Mouse (Mus musculus): Measurements from ENCODE around the gene Slc4a1. TPM values are rescaled to one million over a fixed set of nuclear protein-coding genes. Genes with fewer than 3 reads are reported as not detected.

Slc4a1 gene
- polyA plus RNA-seq, 2 experiments = 570 to 606 TPM

DNA sequence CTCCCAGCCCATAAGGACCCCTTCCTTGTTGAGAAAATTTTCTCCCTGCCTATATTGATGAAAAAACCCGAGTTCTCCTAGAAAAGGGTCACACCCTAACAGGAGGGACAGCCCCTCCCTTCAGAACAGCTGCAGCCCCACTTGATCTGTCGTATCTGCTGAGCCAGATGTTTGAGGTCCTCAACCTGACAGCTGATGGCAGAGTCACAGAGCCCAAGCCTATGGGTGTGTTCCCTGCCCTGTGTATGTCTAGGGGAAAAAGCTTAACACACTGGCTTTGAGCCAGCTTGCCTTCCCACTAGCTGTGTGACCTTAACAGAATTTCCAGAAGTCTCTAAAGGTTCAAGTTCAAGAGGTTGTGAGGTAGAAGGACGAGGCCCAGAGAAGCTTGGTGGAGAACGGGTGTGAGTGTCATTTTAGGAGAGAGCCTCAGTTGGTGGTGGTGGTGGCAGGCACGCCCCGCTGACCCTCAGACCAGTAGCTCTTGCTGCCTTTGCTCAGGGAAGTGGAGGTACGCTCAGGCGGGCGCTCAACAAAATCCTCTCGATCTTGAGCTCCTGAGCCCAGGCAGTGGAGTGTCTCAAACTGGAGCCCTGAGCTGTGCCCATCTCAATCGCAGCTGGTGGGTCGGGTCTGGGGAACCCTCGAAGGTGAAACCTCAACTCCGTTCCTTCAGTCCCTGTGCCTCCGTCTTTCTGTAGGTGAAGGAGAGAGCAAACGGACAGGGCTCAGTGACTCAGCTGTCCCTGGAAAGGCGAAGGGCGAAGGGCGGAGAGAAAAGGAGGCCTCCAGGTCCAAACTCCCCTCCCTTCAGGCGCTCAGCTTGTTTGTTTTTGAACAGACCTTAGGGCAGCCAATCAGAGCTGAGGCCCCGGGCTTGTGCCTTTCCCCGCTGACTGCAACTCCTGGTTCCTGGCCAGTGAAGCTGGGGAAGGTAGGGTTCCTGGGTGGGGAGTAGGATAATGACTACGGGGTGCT lies 9.5 kb upstream of the Slc4a1 start:
- Histone ChIP-seq H3K4me1 (replicated peaks; ENCODE audit: control insufficient read depth in 2 of 2, insufficient read depth in 2 of 2, low read length in 1 of 2) (peaks cover 51 to 61% of the 10 kb centered on the region in 2 experiments), H3K27ac (peak overlapping the region; percentile 100), H3K36me3 (replicated peaks; ENCODE audit: control insufficient read depth, insufficient read depth, low read depth) (no peaks in the 10 kb centered on the region), H3K9me3 (ENCODE audit: control insufficient read depth, low read length) (peaks cover 3% of the 10 kb centered on the region), H3K27me3 (ENCODE audit: control insufficient read depth, insufficient read depth, low read length) (no peaks in the 10 kb centered on the region; the same call in 1 of the 2 replicates), H3K9ac (replicated peaks) (peak overlapping the region; percentile 99), H3K4me3 (ENCODE audit: insufficient read depth in 1 of 2, low read depth in 2 of 2, low read length in 2 of 2) (peak overlapping the region; percentile 52 to 60), H3K4me2 (ENCODE audit: low read depth) (peak overlapping the region; percentile 96)
- 2% methylated on average over 23 of the region's 23 CpGs for WGBS (ENCODE audit: insufficient replicate concordance)
- DNase-seq (ENCODE audit: low read depth in 3 of 3, low spot score in 3 of 3) = peak; percentile 98
- ATAC-seq (ENCODE audit: insufficient read depth) = peak; percentile 88
- TF ChIP-seq CTCF (IDR thresholded peaks at IDR 0.05; ENCODE audit: low read depth) (no peak), EP300 (IDR thresholded peaks at IDR 0.05; ENCODE audit: low read depth) (peak; percentile 97)

DNA sequence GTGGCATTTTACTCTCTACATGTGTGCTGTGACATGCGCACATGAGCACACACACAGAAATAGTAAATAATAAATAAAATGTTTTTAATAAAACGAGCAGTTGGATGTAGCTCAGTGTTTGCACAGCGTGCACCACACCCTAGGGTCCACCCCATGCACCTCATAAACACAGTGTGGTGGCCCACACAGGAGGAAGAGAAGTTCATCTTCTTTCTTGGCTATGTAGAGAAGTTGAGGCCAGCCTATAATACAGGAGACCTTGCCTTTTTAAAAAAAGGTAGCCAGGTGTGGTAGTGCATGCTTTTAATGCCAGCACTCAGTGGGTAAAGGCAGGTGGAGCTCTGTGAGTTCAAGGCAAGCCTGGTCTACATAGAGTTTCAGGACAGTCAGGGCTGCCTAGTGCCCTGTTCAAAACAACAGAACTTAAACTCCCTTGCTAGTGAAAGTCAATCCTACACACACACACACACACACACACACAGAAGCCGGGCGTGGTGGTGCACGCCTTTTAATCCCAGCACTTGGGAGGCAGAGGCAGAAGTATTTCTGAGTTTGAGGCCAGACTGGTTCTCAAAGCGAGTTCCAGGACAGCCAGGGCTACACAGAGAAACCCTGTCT lies 8.2 kb upstream of the Slc4a1 start:
- peak overlapping the region; percentile 9 to 32; a peak in 2 of 4 replicates for H3K4me3 ChIP-seq (ENCODE audit: insufficient read depth in 1 of 2, low read depth in 2 of 2, low read length in 2 of 2)
- peak overlapping the region; percentile 100 for H3K27ac ChIP-seq
- H3K36me3 ChIP-seq (replicated peaks; ENCODE audit: control insufficient read depth, insufficient read depth, low read depth) = no peaks in the 10 kb centered on the region
- DNase-seq (ENCODE audit: low read depth in 3 of 3, low spot score in 3 of 3) = no peak
- ATAC-seq (ENCODE audit: insufficient read depth) = 0 out of 2 replicates have a peak, but pooled peaks have one; percentile 0
- H3K9ac ChIP-seq (replicated peaks) = peak overlapping the region; percentile 99
- peaks cover 3% of the 10 kb centered on the region for H3K9me3 ChIP-seq (ENCODE audit: control insufficient read depth, low read length)
- peak overlapping the region; percentile 96 for H3K4me2 ChIP-seq (ENCODE audit: low read depth)
- 50% methylated on average over 7 of the region's 7 CpGs for WGBS (ENCODE audit: insufficient replicate concordance)
- TF ChIP-seq EP300 (IDR thresholded peaks at IDR 0.05; ENCODE audit: low read depth) (no peak), CTCF (IDR thresholded peaks at IDR 0.05; ENCODE audit: low read depth) (no peak)
- peaks cover 64 to 73% of the 10 kb centered on the region in 2 experiments for H3K4me1 ChIP-seq (replicated peaks; ENCODE audit: control insufficient read depth in 2 of 2, insufficient read depth in 2 of 2, low read length in 1 of 2)
- H3K27me3 ChIP-seq (ENCODE audit: control insufficient read depth, insufficient read depth, low read length) = no peaks in the 10 kb centered on the region; the same call in 1 of the 2 replicates

DNA sequence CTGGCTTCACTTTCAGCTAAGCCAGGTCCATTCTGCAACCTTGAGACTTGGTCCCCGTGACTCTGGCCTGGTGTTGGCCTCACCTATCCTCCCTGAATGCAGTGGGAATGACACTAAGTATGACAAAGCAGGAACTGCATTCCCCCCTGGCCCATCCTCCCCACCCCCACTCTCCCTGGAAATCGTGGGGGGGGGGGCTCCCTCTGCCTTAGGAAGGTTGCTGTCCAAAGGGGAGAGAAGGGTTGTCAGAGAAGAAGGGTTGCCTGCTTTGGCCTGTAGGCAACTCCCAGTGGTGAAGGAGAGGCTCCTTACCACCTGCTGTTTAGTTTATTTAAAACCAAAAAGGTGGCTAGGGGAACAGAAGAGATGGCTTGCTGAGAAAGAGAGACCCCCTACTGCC lies 7.6 kb upstream of the Slc4a1 start:
- peak overlapping the region; percentile 46 to 50 for H3K4me3 ChIP-seq (ENCODE audit: insufficient read depth in 1 of 2, low read depth in 2 of 2, low read length in 2 of 2)
- H3K27ac ChIP-seq = peak overlapping the region; percentile 100
- peak overlapping the region; percentile 99 for H3K9ac ChIP-seq (replicated peaks)
- peaks cover 70 to 79% of the 10 kb centered on the region in 2 experiments for H3K4me1 ChIP-seq (replicated peaks; ENCODE audit: control insufficient read depth in 2 of 2, insufficient read depth in 2 of 2, low read length in 1 of 2)
- H3K4me2 ChIP-seq (ENCODE audit: low read depth) = peak overlapping the region; percentile 96
- H3K9me3 ChIP-seq (ENCODE audit: control insufficient read depth, low read length) = no peaks in the 10 kb centered on the region; the same call in 1 of the 2 replicates
- ATAC-seq (ENCODE audit: insufficient read depth) (no peak), DNase-seq (ENCODE audit: low read depth in 3 of 3, low spot score in 3 of 3) (no peak)
- no peak for TF ChIP-seq CTCF (IDR thresholded peaks at IDR 0.05; ENCODE audit: low read depth)
- no peak for TF ChIP-seq EP300 (IDR thresholded peaks at IDR 0.05; ENCODE audit: low read depth)
- H3K27me3 ChIP-seq (ENCODE audit: control insufficient read depth, insufficient read depth, low read length) = no peaks in the 10 kb centered on the region; the same call in 1 of the 2 replicates
- no peaks in the 10 kb centered on the region for H3K36me3 ChIP-seq (replicated peaks; ENCODE audit: control insufficient read depth, insufficient read depth, low read depth)
- WGBS (ENCODE audit: insufficient replicate concordance) = 42% methylated on average over 2 of the region's 2 CpGs

DNA sequence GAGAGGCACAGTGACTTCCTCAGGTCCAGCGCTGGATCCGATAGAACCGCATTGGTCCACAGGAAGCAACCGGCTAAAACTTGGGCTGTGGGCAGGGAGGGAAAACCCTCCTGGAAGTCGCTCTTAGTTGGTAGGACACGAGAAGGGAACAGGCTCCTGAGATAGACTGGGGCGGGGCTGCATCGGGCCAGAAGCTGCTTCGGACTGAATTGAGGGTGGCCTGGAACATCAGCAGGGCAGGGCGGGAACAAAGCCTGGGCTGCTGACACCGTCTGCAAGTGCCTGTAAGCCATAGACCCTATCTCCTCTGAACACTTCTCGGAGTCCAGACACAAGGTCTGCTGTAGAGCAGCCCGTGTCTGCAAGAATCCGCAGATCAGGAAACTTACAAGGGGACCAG lies 6.9 kb upstream of the Slc4a1 start:
- H3K4me3 ChIP-seq (ENCODE audit: insufficient read depth in 1 of 2, low read depth in 2 of 2, low read length in 2 of 2) = peak overlapping the region; percentile 46 to 50
- H3K4me1 ChIP-seq (replicated peaks; ENCODE audit: control insufficient read depth in 2 of 2, insufficient read depth in 2 of 2, low read length in 1 of 2) = peaks cover 76 to 85% of the 10 kb centered on the region in 2 experiments
- DNase-seq (ENCODE audit: low read depth in 3 of 3, low spot score in 3 of 3) (peak in 1 of 3 experiments; percentile 65), ATAC-seq (ENCODE audit: insufficient read depth) (peak; percentile 29)
- peak overlapping the region; percentile 96 for H3K4me2 ChIP-seq (ENCODE audit: low read depth)
- peak overlapping the region; percentile 100 for H3K27ac ChIP-seq
- no peaks in the 10 kb centered on the region; the same call in 1 of the 2 replicates for H3K27me3 ChIP-seq (ENCODE audit: control insufficient read depth, insufficient read depth, low read length)
- H3K9ac ChIP-seq (replicated peaks) = peak overlapping the region; percentile 99
- no peaks in the 10 kb centered on the region; the same call in 1 of the 2 replicates for H3K9me3 ChIP-seq (ENCODE audit: control insufficient read depth, low read length)
- TF ChIP-seq CTCF (IDR thresholded peaks at IDR 0.05; ENCODE audit: low read depth) (no peak), EP300 (IDR thresholded peaks at IDR 0.05; ENCODE audit: low read depth) (peak; percentile 18; the same call in 1 of the 2 replicates)
- 27% methylated on average over 14 of the region's 14 CpGs for WGBS (ENCODE audit: insufficient replicate concordance)
- H3K36me3 ChIP-seq (replicated peaks; ENCODE audit: control insufficient read depth, insufficient read depth, low read depth) = no peaks in the 10 kb centered on the region
